Mouse (Mus musculus) adrenal gland, postnatal 36 days (tissue): Measurements from ENCODE around the gene Ublcp1. TPM values are rescaled to one million over a fixed set of nuclear protein-coding genes. Genes with fewer than 3 reads are reported as not detected.

ENCODE experiments used
- DNase-seq, 2 experiments: peaks; one replicate each; pipeline ENCODE4 v3.0.0; 2021; ENCODE audit warnings: mixed read lengths in 1 of 2
- long read RNA-seq, 2 experiments: library from polyadenylated mRNA; stranded (forward); transcript quantifications; one replicate each; pipeline ENCODE4 v2.0.0; 2021; ENCODE audit warnings: borderline sequencing depth in 2 of 2
- total RNA-seq, 2 experiments: library from RNA; stranded (reverse); gene quantifications; 2 replicates each; pipeline ENCODE4 v1.2.3; 2021

The Ublcp1 gene
- total RNA-seq = 10 to 100 TPM; 42.5 to 44.1 TPM
- long read RNA-seq, experiment 1, transcript Ublcp1-201 (11 exons, 2,088 nt) = major isoform, 83 of 91 reads
- long read RNA-seq, experiment 1, partial matches to known transcripts = 2 of 91 reads
- long read RNA-seq, experiment 1, other reads (novel, unspliced or antisense) = 6 of 91 reads
- long read RNA-seq, experiment 2, transcript Ublcp1-201 (11 exons, 2,088 nt) = major isoform, 8 of 10 reads
- long read RNA-seq, experiment 2, partial matches to known transcripts = 0 of 10 reads
- long read RNA-seq, experiment 2, other reads (novel, unspliced or antisense) = 2 of 10 reads

DNA sequence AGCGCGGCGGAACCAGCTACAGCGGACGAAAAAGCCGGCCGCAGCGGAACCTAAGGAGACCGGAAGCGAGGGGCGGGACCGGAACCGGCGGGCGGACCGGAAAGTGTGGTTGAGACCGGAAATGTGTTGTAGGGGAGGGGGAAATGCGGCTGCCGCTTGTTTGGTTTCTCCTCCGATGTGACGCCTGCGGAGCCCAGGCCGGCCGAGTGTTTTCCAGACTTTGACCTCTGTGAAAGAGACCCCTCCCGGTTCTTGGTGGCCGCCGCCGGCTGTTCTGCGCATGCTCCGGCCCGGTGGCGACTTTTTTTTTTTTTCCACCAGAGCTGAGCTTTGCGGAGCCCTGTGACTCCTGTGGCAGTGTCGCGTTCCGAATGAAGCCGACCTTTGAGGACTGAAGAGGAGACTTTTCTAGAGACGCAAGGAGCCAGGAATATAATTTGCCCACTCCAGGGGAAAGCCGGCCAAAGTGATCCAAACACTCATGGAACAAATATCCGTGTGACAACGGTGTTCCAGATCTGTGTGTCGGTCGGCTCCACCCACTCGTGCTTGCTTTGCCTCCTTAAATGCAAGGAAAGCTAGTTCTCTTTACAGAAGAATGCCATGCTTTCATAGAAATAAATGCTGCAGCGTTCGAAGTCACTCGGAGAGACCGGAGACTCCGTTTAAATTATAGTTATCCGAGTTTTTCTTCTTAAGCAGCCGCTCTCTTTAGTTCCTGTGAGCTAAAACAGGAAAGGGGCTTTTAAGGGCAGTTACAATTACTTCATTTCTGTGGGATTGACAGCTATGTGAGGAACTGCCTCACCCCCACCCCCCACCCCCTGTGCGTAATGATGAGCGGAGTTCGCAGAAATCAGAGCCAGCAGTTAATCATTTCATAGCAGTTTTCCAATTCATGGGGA lies at the start of gene Ublcp1:
TSS of gene Ublcp1 (minus strand) at position 67 of the 905 bp plus-strand sequence.
- peak; percentile 95 for DNase-seq

DNA sequence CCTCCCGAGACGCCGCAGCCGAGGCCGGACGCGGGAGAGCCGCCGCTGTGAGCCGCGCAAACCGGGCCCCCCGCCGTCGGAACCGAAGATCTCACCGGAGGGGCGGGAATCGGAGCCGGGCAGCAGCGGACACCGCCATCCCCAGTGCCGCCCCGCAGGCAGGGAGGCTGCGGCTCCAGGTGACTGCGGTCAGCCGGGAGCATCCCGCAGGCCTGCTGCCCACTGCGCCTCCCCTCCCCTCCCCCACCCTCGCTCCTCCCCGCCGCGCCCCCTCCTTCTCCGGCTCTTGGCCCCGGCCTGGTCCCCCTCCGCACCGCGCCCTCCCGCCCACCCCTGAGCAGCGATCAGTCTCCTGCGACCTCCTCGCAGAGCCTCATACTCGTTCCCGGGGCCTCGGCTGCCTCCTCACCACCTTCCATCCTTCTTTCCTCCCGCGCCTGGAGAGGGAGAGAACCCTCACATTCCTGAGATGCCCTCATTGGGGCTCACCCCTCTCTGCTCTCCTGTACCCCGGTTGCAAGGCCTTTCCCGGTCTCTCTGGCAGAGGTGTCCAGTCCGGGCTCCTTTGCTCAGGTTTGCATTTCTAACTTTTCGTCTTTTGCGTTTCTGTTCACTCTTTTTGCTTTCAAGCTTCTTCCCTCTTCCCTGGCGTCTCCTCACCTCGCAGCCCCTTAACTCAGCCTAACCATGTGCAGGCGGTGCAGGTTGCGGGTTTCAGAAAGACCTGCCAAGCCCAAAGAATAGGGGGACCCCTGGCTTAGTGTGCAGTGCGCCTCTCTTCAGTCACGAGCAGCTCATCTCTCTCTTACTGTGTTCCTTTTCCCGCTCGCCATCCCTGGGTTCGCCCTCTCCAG lies 49.0 kb upstream of the Ublcp1 start:
- peak in 1 of 2 experiments; percentile 63 for DNase-seq

DNA sequence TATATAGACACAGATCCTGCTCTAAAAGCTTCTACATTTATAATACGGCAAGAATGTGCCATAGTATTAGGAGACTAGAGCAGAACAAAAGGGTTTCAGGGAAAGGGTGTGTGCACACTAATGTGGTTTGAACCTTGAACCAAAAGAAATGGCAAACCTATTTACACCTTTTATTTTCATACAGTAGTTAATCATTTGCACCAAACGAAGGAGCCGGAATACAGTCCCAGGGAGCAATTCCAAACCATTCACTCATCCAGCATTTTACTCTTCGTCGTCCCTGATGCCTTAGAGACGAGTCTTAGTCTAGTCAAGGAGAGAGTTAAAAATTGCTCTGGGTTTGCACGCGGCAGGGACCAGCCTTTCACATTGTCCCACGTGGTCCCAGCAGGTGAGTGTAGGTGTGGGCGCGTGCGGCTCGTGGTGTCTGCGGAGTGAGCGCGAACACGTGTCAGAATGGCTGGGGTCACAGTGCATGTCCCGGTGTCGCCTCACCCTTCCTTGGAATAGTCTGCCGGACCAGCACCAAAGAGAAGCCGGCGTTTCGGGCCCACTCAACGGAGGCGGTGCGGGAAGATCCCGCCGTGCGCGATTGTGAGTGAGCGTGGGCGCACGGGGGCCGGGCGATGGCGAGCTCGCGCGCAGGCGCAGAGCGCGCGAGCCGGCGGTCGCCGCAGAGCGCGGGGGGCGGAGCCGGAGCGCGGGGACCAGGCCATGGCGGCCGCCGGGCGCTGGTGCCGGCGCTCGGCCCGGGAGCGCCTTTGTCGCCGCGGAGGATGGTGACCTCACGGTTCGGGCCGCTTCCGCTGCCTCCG lies 48.2 kb upstream of the Ublcp1 start, which contains the start of gene Rnf145:
TSS of gene Rnf145 (plus strand) at position 684 of the 815 bp plus-strand sequence.
- peak; percentile 75 to 88 for DNase-seq

DNA sequence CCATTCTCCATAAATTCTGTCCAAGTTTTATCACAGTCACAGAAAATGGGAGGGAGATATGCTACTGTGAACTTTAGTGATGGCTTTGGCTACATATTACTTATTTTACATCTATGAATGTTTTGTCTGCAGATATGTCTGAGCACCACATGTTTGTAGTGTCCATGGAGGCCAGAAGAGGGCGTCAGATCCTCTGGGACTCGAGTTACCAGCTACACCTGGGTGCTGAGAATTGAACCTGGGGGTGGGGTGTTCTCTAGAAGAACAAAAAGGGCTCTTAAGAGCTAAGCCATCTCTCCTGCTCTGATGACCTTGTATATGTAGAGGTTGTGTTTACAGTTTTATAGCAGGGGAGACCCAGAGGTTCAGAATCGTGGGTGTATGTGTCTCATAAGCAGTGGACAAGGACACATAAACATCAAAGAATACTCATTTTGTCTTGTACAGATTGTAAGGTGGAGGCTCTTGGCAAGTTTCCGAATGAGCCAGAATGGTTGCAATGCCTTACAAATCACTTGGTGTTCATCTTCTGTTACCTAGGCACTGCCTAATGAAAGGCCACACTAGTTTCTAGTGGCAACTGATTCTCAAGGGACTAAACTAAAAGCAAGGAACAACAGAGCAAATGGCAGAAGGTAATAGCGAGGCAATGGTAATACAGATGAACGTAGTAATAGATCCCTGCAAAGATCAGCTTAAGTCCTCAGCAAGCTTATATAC lies 47.4 kb upstream of the Ublcp1 start:
- DNase-seq = no peak

DNA sequence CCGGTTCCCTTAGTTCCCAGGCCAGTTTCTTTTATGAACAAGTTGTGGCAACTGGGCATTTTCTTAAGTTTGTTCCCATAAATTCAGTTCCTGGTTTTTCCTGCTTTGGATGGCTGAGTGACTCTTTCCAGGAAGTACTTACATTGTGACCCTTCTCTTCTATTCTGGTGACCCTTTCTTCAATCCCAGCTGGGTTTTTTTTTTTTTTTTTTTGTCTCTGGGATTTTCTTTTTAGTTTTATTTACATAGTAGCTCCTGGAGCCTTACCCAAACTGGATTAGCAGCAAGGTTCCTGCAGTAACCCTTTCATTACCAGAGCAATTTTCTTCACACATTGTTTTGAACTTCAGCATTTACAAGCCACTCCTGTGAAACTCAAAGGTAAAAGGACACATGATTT lies 46.1 kb upstream of the Ublcp1 start:
- DNase-seq = no peak

DNA sequence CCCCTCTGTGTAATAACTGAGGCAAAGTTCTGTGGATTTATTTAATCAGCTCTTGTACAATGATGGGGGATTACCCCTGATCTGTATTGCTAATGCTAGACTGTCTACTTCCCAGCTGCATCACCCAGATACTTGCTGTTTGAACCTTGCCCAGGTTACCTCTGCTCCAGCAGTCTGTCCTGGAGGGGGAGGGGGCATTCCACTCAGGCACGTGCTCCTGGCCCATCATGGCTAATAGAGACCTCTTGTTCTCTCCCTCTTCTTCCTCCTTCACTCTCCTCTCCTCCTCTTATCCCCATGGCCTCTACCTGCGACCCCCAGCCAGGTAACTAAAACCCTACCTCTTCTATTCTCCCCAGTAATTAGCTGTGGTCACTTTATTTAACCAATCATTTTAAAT lies 44.4 kb upstream of the Ublcp1 start:
- DNase-seq = no peak

DNA sequence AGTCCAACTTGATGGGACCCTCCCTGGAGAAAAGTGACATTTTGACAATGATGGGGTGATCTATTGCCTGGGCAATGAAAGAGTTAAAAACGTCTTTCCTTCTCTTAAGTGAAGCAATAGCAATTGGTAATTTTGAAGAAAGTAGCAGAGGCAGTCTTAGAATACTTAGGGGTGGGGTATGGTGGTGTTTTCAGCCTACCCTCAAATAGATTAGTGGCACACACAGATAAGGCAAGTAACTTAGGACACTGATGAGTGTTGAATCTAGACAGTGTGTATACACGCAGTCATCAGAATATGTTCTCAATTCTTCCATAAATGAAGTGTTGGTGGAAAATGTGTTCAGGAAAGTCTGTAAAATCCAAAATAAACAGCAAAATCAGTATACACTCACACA lies 42.7 kb upstream of the Ublcp1 start:
- DNase-seq = no peak

DNA sequence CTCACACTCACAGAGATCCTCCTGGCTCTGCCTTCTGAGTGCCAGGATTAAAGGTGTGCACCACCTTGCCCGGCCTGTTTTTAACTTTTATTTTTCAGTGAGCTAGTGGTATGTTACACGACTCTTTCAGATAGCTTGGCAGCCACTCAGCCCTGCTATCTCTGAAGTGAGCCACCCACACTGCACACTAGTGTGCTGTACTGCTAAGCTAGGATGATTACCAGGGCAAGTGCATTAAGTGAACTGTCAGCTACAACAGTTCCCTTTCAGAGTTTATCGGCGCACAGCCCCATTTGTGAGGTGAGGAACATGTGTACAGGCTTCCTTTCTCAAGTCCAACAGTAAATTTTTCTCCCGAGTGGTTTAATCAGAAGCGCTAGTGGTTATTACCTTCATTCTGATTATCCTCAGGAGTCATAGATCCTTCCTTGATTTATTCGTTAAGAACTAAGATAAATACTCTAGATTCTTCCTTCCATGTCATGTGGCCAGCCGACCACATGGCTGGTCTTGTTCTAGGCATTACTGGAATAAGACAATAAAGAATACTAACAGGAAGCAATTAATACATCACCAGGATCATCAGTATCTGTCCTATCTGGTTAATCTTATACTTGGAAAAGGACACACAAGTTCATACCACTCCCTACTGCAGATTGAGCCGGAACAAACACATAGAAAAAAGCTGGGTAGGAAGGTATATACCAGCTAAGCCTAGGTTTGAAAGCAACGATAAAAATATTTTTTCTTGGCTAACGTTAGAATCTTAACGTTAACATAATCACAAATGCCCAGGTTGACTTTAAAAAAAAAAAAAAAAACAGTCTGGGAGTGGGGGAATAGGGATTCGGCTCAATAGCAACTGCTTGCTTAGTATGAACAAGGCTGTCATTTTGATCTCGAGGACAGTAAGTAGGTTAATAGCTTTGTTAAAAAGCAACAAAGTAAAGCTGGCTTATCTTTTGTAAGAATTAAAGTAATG lies 42.0 kb upstream of the Ublcp1 start:
- DNase-seq = no peak

DNA sequence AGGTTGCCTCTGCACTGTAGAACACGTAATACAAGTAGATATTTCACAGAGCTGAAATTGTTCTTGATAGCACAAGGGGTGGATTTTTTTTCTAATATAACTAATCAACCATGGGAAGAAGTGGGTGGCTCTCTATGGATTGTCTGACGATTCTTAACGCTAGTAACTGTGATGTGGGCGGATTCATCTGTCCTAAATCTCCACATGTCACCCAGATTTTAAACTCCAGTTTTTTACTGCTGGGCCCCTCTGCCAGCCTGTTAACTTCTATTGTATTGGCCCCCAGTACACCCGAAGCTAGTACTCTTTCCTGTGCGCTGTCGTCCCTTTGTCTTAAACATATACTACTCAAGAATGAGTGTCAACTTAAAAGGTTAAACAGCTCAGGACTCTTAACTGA lies 40.1 kb upstream of the Ublcp1 start:
- no peak for DNase-seq

DNA sequence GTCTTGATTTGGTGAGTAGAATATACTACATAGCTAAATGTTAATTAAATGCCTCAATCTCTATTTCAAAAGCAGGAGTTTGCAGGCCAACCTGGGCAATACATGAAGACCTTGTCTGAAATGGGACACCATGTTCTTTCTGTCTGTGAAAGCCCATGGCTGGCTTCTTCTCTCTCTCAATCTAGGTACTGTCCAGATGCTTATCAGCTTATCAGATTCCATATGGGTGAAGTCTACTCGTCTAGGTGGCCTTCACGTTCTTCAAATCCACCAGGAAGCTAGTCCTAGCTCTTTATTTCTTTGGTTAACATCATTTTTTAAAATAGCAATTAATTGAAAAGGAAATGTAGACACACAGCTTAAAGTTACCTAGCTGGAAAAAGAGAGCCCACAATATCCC lies 39.6 kb upstream of the Ublcp1 start:
- no peak for DNase-seq

DNA sequence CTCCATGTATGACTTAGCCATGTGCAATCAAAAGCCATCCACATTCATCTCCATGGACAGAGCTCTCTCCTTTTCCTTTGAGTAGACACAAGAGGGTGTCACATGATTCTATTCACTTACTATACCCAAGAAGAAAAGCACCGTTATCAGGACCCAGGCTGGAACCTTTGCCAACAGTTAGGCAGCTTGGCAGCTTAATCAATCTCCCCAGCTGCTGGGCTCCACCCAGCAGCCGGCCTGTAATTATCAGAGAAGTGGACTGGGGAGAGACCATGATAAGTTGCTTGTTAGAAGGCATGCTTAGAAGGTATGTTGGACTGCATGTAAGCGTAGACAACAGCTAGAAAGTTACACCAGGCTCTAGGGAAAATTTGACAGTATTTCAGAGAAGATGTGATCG lies 38.6 kb upstream of the Ublcp1 start:
- no peak for DNase-seq

DNA sequence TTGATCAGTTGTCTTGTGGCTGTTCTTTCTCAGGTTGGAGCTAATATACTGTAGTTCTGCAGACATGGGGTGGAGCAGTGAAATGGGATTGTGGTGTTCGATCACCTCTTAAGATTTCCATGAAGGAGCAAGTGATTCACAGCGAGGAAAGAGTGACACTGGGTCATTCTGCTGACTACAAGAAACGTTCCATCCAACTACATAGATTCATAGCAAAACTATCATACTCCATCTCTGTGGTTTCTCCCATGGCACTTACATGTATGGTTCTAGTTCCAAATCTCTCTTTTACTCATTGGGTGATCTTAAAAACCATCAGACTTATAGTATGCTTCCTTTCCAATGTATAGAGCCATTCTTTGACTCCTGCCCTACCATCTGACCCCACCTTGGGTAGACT lies 34.5 kb upstream of the Ublcp1 start:
- no peak for DNase-seq

DNA sequence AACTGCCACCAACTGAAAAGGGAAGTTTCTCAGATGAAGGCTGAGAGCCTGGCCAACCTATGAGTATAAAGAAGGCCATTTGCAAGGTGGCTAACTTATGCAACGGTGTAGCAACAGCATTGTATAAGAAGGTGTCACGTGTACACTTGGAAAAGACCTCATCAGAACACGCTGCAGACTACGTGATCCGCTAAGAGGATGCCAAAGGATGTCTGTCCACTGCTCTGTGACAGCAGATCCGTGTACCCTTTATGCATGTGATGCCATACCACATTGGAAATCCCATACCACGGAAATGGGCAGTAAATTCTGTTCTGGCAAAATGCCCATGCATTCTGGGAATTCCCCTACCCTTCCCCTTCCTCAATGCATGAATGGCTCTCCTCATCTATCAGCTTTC lies 33.8 kb upstream of the Ublcp1 start:
- DNase-seq = no peak

DNA sequence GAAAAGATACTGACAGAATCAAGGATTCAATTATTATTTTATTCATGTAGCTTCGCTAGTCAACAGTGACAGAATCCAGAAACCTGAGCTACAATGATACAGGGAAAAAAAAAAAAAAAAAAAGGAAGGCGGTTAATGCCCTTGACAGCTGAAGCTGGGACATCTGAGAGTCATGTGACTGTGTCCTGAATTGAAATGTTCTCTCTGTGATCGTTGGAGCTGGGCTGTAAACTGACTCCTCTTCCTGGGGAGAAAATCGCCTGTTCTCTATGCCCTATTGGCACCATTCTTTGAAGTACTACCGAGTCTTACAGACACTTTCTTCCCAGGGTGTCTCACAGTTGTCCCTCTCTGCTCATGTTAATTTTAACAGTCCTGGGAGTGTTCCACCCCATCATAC lies 32.6 kb upstream of the Ublcp1 start:
- no peak for DNase-seq

DNA sequence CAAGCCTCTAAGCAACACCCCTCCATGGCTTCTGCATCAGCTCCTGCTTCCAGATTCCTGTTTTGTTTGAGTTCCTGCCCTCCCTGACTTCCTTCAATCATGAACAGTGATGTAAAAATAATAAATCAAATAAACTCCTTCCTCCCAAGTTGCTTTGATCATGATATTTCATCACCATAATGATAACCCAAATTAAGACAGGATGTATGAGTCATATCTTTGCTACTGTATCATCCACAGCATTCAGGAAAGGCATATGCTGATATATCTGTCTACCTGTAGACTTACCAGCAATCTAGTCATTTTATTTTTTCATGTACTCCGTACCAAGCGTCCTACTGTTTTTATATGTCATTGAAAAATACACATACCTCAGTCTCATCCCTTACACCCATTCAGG lies 31.2 kb upstream of the Ublcp1 start:
- no peak for DNase-seq

DNA sequence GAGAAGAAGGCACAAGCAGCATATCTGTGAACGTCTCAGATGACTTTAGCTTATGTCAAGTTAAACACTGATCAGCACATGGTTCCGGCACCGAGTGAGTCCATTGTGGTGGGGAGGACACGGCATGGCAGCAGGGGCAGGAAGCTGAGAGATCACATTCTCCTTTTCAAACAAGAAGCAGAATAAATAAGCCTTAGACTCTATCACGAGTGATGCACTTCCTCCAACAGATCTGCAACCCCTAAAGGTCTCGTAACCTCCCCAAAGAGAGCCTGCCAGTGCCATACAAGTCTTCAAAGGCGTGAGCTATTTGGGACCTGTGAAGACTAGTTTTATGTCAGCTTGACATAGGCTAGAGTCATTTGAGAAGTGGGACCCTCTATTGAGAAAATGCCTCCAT lies 30.7 kb upstream of the Ublcp1 start:
- DNase-seq = no peak

DNA sequence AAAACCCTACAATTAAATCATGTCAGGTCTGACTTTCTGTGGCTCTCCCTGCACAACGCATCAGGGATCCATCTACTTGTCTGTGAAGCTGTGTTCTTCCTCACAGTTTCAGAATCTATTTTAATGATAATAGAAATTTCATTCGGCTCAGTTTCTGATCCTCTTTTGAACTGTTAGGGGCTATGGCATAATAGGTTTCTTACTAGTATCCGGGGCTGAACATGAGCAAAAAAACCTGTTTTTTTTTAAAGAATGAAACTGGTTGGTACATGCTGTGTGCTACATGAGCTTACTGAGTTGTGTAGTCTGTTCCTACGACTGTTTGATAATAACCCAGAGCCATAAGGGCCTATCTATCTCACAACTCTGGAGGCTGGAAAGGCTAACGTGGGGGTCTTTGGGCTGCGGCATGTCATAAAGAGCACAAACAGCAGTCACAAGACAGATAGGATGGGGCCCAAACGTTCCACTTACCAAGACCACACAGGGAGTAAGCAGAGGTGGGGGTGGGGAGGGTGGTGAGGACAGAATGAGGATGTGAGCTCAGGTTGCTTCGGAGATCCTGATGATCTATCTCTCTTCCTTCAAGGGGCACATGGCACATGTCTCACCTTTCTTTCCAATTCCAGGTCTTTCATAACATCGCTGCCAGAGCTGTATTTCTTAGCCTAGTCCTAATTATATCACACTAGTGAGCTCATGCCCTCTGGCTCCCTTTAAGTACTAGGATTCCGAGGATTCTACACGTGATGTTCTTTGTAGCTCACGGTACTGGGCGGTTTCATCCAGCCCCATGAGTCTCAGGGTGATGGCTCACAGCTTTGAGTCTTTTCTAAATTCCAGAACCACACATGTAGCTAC lies 28.3 kb upstream of the Ublcp1 start:
- no peak for DNase-seq

DNA sequence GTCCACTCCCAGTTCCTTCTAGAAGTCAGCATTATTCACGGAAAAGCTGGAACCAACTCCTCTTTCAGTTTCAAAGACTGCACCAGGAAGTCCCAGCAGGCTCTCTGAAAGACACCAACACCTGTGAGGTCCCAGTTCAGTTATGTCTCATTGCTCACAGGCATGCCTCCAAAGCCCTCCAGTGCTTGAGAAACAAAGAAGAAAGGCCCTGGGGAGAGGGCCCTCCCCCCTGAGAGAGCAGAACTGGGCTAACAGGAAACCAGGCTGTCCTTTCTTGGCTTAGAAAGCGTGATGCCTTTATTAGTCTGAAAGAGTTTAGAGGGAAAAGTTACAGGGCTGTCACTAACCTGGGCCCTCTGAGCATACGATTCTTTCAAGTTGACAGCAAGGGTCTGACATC lies 25.9 kb upstream of the Ublcp1 start:
- DNase-seq = peak in 1 of 2 experiments; percentile 11
